Mouse (Mus musculus): ENCODE measurements at regions not wholly inside any gene's neighbourhood (a gene's known extent, or its start where the extent isn't known, plus 50 kb on each side); places are given as distances from the start of the nearest gene placed in this dataset.

DNA sequence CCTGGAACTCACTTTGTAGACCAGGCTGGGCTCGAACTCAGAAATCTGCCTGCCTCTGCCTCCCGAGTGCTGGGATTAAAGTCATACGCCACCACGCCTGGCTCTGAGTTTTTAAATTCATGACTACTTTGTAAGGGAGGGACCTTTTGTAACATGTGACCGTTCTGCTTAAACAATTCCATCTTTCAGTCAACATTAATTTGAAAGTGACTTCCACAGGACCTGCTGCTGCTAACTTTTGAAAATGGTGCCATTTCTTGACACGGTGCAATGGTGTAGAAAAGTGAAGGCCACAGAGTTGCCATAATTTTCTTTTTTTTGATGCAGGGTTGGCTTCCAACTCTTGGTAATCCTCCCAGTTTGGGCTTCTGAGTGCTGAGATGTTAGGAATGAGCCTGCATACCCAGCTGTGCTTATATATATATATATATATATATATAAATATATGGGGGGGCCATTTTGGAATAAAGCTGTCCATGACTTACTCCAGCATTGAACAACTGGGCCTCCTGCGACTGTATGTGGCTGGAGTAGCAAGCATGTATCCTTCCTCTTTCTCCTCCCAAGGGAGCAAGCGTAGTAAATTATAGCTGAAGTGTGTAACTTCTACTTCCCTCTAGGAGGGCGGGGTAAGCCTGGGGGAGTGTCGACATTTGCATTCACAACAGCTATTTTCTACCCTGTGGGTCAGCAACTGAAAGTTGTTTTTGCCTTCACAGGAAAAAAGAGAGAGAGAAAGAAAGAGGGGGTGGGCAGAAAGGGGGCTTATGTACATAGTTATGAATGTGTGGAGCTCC, 56.9 kb upstream of the Ralgps2 start:
- Histone ChIP-seq H3K36me3 (ENCODE audit: control insufficient read depth, insufficient read depth, low read length) (no peaks in the 10 kb centered on the region), H3K4me3 (ENCODE audit: low read depth, low read length) (no peak overlapping the region), H3K4me2 (replicated peaks; ENCODE audit: low read depth) (no peak overlapping the region), H3K9ac (ENCODE audit: low read length) (no peak overlapping the region), H3K4me1 (replicated peaks; ENCODE audit: control insufficient read depth, insufficient read depth) (no peaks in the 10 kb centered on the region), H3K27ac (replicated peaks) (no peak overlapping the region), H3K9me3 (ENCODE audit: control insufficient read depth, low read length) (no peaks in the 10 kb centered on the region), H3K27me3 (ENCODE audit: control insufficient read depth, insufficient read depth, low read length) (no peaks in the 10 kb centered on the region)
- no peak for ATAC-seq (ENCODE audit: low FRiP score, low TSS enrichment)
- WGBS, result 83% methylated on average over 10 of the region's 10 CpGs
- no peak for TF ChIP-seq EP300 (optimal IDR thresholded peaks at IDR 0.05)
- TF ChIP-seq CTCF (IDR thresholded peaks at IDR 0.05; ENCODE audit: low read depth), result no peak
- DNase-seq (ENCODE audit: low spot score), result no peak

DNA sequence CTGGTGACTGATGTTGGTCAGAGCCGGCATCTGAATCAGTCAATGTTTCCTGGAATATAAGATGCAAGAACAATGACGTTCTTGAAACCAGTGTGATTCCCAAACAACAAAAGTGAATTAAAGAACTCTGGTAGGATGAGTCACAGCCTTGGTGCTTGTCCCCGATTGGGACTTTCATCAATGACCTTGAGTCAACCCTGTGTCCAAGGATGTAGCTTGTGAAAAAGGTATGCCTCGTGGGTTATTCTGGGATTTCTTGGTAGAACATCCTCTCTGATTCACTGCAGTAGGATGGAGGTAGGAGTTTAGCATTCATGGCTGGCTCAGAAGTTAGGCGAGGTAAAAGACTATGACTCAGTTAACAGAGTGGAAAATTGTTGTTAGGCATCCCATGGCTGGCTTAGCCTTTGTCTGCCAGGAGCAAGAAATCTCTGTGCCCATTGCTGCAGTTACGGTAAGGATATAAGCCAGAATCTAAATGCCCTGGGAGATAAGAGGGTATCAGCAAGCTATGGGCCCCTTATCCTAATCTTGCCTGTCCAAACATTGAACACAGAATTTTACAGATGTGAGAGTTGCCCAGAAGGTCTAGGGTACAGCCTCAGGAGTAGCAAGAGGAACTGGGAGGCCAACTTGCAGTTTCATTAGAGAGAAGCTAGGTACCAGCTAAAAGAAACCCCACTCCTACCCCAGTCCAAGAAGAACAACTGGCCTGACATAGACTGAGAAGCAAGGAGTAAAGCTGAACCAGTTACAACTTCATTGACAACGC, 55.9 kb upstream of the Ralgps2 start:
- Histone ChIP-seq H3K4me1 (replicated peaks; ENCODE audit: control insufficient read depth, insufficient read depth) (no peaks in the 10 kb centered on the region), H3K27ac (replicated peaks) (no peak overlapping the region), H3K9ac (ENCODE audit: low read length) (no peak overlapping the region), H3K9me3 (ENCODE audit: control insufficient read depth, low read length) (no peaks in the 10 kb centered on the region), H3K27me3 (ENCODE audit: control insufficient read depth, insufficient read depth, low read length) (no peaks in the 10 kb centered on the region), H3K4me3 (ENCODE audit: low read depth, low read length) (no peak overlapping the region), H3K36me3 (ENCODE audit: control insufficient read depth, insufficient read depth, low read length) (no peaks in the 10 kb centered on the region), H3K4me2 (replicated peaks; ENCODE audit: low read depth) (no peak overlapping the region)
- DNase-seq (ENCODE audit: low spot score) (no peak), ATAC-seq (ENCODE audit: low FRiP score, low TSS enrichment) (no peak)
- 76% methylated on average over 7 of the region's 7 CpGs for WGBS
- TF ChIP-seq EP300 (optimal IDR thresholded peaks at IDR 0.05) (no peak), CTCF (IDR thresholded peaks at IDR 0.05; ENCODE audit: low read depth) (no peak)

DNA sequence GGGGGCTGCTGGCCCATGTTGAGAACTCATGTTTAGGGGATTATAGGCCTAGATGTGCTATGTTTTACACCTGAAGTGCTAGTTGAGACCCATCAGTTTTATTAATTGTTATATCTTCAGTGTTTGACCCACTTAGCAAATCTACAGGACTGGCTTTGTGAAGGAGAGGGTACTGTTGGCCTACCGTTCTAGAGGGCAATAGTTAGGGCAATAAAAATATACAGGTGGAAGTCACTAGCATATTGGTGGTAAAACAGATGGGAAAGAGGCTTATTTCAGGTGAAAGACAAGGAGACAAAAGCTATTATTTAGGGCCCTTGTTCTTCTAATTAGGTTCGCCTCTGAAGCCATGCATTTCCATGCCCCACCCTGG, 55.2 kb upstream of the Ralgps2 start:
- no peaks in the 10 kb centered on the region for H3K27me3 ChIP-seq (ENCODE audit: control insufficient read depth, insufficient read depth, low read length)
- H3K4me1 ChIP-seq (replicated peaks; ENCODE audit: control insufficient read depth, insufficient read depth), result no peaks in the 10 kb centered on the region
- no peak overlapping the region for H3K4me2 ChIP-seq (replicated peaks; ENCODE audit: low read depth)
- ATAC-seq (ENCODE audit: low FRiP score, low TSS enrichment), result no peak
- no peak overlapping the region for H3K9ac ChIP-seq (ENCODE audit: low read length)
- 0 out of 2 replicates have a peak overlapping the region, but pooled peaks have one; percentile 20 for H3K27ac ChIP-seq (replicated peaks)
- no peak for DNase-seq (ENCODE audit: low spot score)
- H3K9me3 ChIP-seq (ENCODE audit: control insufficient read depth, low read length), result no peaks in the 10 kb centered on the region
- 80% methylated on average over 2 of the region's 2 CpGs for WGBS
- TF ChIP-seq CTCF (IDR thresholded peaks at IDR 0.05; ENCODE audit: low read depth) (no peak), EP300 (optimal IDR thresholded peaks at IDR 0.05) (no peak)
- H3K4me3 ChIP-seq (ENCODE audit: low read depth, low read length), result no peak overlapping the region
- no peaks in the 10 kb centered on the region for H3K36me3 ChIP-seq (ENCODE audit: control insufficient read depth, insufficient read depth, low read length)

GRCm38 (mm10) chr1:156994005-156994643, 54.7 kb upstream of the Ralgps2 start:
- TF ChIP-seq CTCF (IDR thresholded peaks at IDR 0.05; ENCODE audit: low read depth) (no peak), EP300 (optimal IDR thresholded peaks at IDR 0.05) (no peak)
- WGBS, result 53% methylated on average over 15 of the region's 15 CpGs
- peak; percentile 36; the same call in 1 of the 2 replicates for ATAC-seq (ENCODE audit: low FRiP score, low TSS enrichment)
- Histone ChIP-seq H3K36me3 (ENCODE audit: control insufficient read depth, insufficient read depth, low read length) (no peaks in the 10 kb centered on the region), H3K27me3 (ENCODE audit: control insufficient read depth, insufficient read depth, low read length) (no peaks in the 10 kb centered on the region), H3K9me3 (ENCODE audit: control insufficient read depth, low read length) (no peaks in the 10 kb centered on the region), H3K4me2 (replicated peaks; ENCODE audit: low read depth) (no peak overlapping the region), H3K4me1 (replicated peaks; ENCODE audit: control insufficient read depth, insufficient read depth) (no peaks in the 10 kb centered on the region), H3K4me3 (ENCODE audit: low read depth, low read length) (no peak overlapping the region), H3K27ac (replicated peaks) (peak overlapping the region; percentile 53; the same call in 1 of the 2 replicates), H3K9ac (ENCODE audit: low read length) (no peak overlapping the region)
- peak; percentile 71 for DNase-seq (ENCODE audit: low spot score)

DNA sequence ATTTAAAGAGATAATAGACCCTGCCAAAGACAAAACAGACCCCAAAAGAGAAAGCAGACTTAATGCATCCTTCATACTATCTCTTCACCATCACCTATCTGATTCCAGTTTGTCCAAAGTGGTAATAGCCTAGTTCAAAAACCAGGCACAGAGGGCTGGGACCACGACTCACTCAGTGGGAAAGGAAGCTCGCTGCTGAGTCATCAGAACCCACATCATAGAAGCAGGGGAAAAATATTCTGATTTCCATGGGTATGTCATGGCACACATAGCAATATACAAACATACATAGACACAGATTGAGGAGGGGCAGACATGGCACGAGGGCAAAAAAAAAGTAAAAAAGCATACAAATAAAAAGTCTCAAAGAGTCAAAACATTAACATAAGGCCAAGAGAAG, 53.7 kb upstream of the Ralgps2 start:
- no peak for DNase-seq (ENCODE audit: low spot score)
- Histone ChIP-seq H3K27ac (replicated peaks) (no peak overlapping the region), H3K27me3 (ENCODE audit: control insufficient read depth, insufficient read depth, low read length) (no peaks in the 10 kb centered on the region), H3K4me1 (replicated peaks; ENCODE audit: control insufficient read depth, insufficient read depth) (no peaks in the 10 kb centered on the region), H3K9ac (ENCODE audit: low read length) (no peak overlapping the region), H3K4me2 (replicated peaks; ENCODE audit: low read depth) (no peak overlapping the region), H3K9me3 (ENCODE audit: control insufficient read depth, low read length) (no peaks in the 10 kb centered on the region), H3K4me3 (ENCODE audit: low read depth, low read length) (no peak overlapping the region), H3K36me3 (ENCODE audit: control insufficient read depth, insufficient read depth, low read length) (no peaks in the 10 kb centered on the region)
- no peak for TF ChIP-seq CTCF (IDR thresholded peaks at IDR 0.05; ENCODE audit: low read depth)
- no peak for TF ChIP-seq EP300 (optimal IDR thresholded peaks at IDR 0.05)
- WGBS, result 80% methylated on average over 3 of the region's 3 CpGs
- ATAC-seq (ENCODE audit: low FRiP score, low TSS enrichment), result no peak

Measured in stomach, postnatal 0 days (tissue).